Mouse (Mus musculus) ES-E14 (cell line): Measurements from ENCODE around the gene Mtcl1.

Experiments
- HCFC1 ChIP-seq: IDR thresholded peaks from 2 replicates; pipeline ENCODE4 v1.6.1; 2012; ENCODE audit warnings: low read length, inconsistent platforms, borderline replicate concordance; ENCODE audit not compliant: insufficient read depth
- MAFK ChIP-seq: IDR thresholded peaks from 2 replicates; pipeline ENCODE4 v1.6.1; 2014; ENCODE audit warnings: mild to moderate bottlenecking, low read depth, low read length, inconsistent platforms; ENCODE audit not compliant: insufficient read depth
- ZNF384 ChIP-seq: IDR thresholded peaks from 2 replicates; pipeline ENCODE4 v1.6.1; 2012; ENCODE audit warnings: low read depth, low read length, inconsistent platforms

- no peak for TF ChIP-seq MAFK
- TF ChIP-seq HCFC1 = no peak
- TF ChIP-seq ZNF384 = no peak
These were observed 114.0 kb downstream of the Mtcl1 start for GRCm38 (mm10) chr17:66335568-66335967.
